Mouse (Mus musculus): ENCODE data around the gene Tbce.

- TF ChIP-seq CTCF (conservative IDR thresholded peaks at IDR 0.05; ENCODE audit: low read length), result no peak
- no peak for TF ChIP-seq POU5F1 (IDR thresholded peaks at IDR 0.05; ENCODE audit: borderline replicate concordance, low read length)
Observed at GRCm38 (mm10) chr13:13993041-13993440, 46.4 kb downstream of the Tbce start.
